Mouse (Mus musculus): Measurements from ENCODE around the gene Epo.

The Epo gene

DNA sequence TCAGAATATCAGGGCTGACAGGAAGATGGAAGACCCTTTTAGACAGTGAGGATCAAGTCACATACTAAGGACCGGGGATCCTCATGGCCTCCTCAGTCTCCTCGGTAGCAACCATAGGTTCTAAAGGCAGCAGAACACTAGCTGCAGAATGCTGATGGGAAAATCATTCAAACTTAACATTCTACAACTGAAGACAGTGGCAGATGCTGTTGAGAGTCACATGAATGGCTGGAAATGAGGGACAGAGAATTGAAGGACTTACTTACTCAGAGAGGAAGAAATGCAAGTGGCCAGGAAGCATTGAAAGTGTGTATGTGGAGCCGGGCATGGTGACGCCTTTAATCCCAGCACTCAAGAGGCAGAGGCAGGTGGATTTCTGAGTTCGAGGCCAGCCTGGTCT, 56.1 kb downstream of the Epo start, which contains the start of gene Zan:
TSS of gene Zan (minus strand) at position 101 of the 400 bp plus-strand sequence.
- DNase-seq (ENCODE audit: low read depth, low spot score): no peak

GRCm38 (mm10) chr5:137474351-137474750, 58.7 kb downstream of the Epo start:
- DNase-seq (ENCODE audit: low read depth, low spot score): no peak

GRCm38 (mm10) chr5:137472252-137472904, 60.7 kb downstream of the Epo start:
- DNase-seq (ENCODE audit: low read depth, low spot score): no peak

- DNase-seq (ENCODE audit: low read depth, low spot score): no peak
Measured at GRCm38 (mm10) chr5:137466946-137467345, 66.1 kb downstream of the Epo start.

GRCm38 (mm10) chr5:137465049-137465448, 68.0 kb downstream of the Epo start:
- no peak for DNase-seq (ENCODE audit: low read depth, low spot score)

- DNase-seq (ENCODE audit: low read depth, low spot score): no peak
Measured at GRCm38 (mm10) chr5:137455866-137456591, 77.0 kb downstream of the Epo start.

- DNase-seq (ENCODE audit: low read depth, low spot score): no peak
Measured at GRCm38 (mm10) chr5:137455206-137455605, 77.8 kb downstream of the Epo start.

DNA sequence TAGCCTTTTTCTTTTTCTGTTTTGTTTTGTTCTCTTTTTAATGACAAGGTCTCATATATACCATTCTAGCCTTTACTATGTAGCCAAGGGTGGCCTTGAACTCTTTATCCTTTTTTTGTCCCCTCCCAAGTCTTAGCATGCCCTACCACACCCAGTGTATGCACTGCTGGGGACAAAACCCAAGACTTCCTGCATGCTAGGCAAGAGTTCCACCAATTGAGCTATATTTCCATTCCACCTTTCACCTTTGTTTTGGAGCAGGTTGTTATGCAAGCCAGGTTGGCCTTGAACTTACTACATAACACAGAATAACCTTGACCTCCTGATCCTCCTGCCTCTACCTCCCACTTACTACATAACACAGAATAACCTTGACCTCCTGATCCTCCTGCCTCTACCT, 87.5 kb downstream of the Epo start:
- DNase-seq (ENCODE audit: low read depth, low spot score): no peak

- DNase-seq (ENCODE audit: low read depth, low spot score): no peak
Measured at GRCm38 (mm10) chr5:137440216-137440855, 92.7 kb downstream of the Epo start.

DNA sequence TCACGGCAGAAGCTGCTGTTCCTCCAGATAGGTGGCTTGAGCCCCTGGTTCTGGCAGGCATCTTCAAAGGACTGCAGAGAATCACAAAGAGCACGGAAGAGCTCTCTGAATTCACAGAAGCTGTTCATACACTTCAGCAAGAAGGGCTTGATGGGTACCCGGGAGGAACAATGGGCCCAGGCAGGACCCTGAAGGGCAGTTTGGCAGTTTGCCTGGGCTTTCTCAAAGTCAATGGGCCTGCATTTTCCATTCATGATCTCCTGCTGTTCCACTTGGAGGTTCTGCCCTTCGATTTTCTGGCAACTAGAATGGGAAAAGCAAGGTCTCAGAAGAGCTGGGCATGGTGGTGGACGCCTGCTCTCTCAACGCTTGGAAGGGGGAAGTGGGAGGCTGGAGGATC, 99.2 kb downstream of the Epo start:
- no peak for DNase-seq (ENCODE audit: low read depth, low spot score)

All from brain, embryonic 18.5 days (tissue).